Mouse (Mus musculus): ENCODE data around the gene Lsr. TPM values are rescaled to one million over a fixed set of nuclear protein-coding genes. Genes with fewer than 3 reads are reported as not detected.

Lsr gene
- 16.0 and 20.0 TPM in 2 replicates for polyA plus RNA-seq (2015; fragmentation: Nextera tagmentation; extraction: Ambion mirVana)

DNA sequence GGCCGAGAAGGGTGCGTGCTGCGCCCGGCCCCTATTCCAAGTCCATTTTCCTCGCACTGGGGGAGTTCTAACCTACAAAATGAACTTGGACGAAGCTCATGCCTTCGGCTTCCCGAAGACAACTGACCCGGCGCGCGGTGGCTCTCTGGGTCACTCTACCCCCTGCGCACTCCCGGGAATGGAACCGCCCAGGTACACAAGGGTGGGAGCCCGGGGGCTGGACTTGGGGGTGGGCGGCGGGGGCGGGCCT lies at the start of gene Lsr:
TSS of gene Lsr (minus strand) at position 214 of the 250 bp plus-strand sequence.
- under 1% methylated on average over 19 of the region's 19 CpGs for WGBS
- ATAC-seq (replicated peaks): peak; percentile 47
- H3K9ac ChIP-seq (replicated peaks): peak within 1 kb of the TSS; percentile 33

DNA sequence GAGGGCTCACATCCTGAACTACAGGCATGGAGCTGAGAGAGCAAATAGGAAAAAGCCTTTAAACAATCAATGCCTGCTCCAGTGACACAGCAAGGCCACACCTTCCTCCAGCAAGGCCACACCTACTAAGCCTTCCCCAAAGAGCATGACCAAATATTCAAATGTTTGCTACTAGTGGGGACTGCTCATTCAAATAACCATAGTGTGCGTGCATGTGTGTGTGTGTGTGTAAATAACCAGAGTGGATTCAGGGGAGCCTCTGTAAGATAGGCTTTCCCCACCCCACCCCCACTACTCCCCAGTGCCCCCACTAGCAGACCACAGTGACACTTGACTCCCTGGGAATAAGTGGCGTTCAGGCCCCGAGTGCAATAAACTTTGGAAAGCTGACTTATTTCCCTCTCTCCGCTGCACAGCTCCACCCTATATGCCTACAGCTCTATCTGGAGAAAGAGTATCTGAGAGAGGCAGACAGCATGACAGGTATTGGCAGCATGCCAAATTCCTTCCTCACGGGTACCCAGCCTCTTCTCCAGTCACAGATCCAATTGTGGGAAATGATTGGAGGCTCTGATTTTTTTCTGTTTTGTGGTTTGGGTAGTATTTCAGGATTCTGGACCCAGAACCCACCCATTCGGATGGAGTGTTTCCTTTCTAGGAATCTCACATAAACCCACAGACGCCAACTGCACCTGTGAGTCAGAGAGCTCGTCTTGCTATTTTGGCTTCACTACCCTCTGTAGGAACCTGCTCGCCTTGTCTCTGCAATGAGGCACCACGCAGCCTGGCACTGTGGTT lies 44.0 kb upstream of the Lsr start:
- ATAC-seq (replicated peaks): no peak; the same call in 1 of the 2 replicates
- WGBS: 48% methylated on average over 10 of the region's 10 CpGs
- H3K4me2 ChIP-seq (replicated peaks): no peak overlapping the region

More for the DNA sequence above, at the start of gene Lsr:
- Histone ChIP-seq H3K27ac (replicated peaks) (no peak within 1 kb of the TSS), H3K9me3 (no peaks in the 10 kb centered on the region), H3K36me3 (no peaks in the 10 kb centered on the region), H3K4me2 (replicated peaks) (peak within 1 kb of the TSS; percentile 63), H3K27me3 (peaks cover 11% of the 10 kb centered on the region), H3K4me1 (peaks cover 14% of the 10 kb centered on the region), H3K4me3 (peak within 1 kb of the TSS; percentile 38)

GRCm38 (mm10) chr7:31012971-31013370 lies 39.7 kb upstream of the Lsr start:
- Histone ChIP-seq H3K4me2 (replicated peaks) (no peak overlapping the region), H3K4me1 (peaks cover 8% of the 10 kb centered on the region; the same call in 1 of the 2 replicates), H3K36me3 (no peaks in the 10 kb centered on the region), H3K27me3 (no peaks in the 10 kb centered on the region), H3K4me3 (no peak overlapping the region), H3K9ac (replicated peaks) (no peak overlapping the region), H3K27ac (replicated peaks) (no peak overlapping the region), H3K9me3 (no peaks in the 10 kb centered on the region)
- WGBS: 85% methylated on average over 5 of the region's 5 CpGs
- ATAC-seq (replicated peaks): no peak

More for the DNA sequence above, 44.0 kb upstream of the Lsr start:
- Histone ChIP-seq H3K4me3 (no peak overlapping the region), H3K27ac (replicated peaks) (no peak overlapping the region), H3K4me1 (peaks cover 8% of the 10 kb centered on the region; the same call in 1 of the 2 replicates), H3K9me3 (no peaks in the 10 kb centered on the region), H3K27me3 (no peaks in the 10 kb centered on the region), H3K36me3 (no peaks in the 10 kb centered on the region), H3K9ac (replicated peaks) (no peak overlapping the region)

- H3K9me3 ChIP-seq: no peaks in the 10 kb centered on the region
- H3K9ac ChIP-seq (replicated peaks): no peak overlapping the region
- H3K27me3 ChIP-seq: no peaks in the 10 kb centered on the region
- no peak for ATAC-seq (replicated peaks)
- H3K36me3 ChIP-seq: no peaks in the 10 kb centered on the region
- no peaks in the 10 kb centered on the region for H3K4me1 ChIP-seq
- H3K4me3 ChIP-seq: no peak overlapping the region
- WGBS: 86% methylated on average over 3 of the region's 3 CpGs
- no peak overlapping the region for H3K27ac ChIP-seq (replicated peaks)
- no peak overlapping the region for H3K4me2 ChIP-seq (replicated peaks)
Observed at GRCm38 (mm10) chr7:31008889-31009288, 35.6 kb upstream of the Lsr start.

DNA sequence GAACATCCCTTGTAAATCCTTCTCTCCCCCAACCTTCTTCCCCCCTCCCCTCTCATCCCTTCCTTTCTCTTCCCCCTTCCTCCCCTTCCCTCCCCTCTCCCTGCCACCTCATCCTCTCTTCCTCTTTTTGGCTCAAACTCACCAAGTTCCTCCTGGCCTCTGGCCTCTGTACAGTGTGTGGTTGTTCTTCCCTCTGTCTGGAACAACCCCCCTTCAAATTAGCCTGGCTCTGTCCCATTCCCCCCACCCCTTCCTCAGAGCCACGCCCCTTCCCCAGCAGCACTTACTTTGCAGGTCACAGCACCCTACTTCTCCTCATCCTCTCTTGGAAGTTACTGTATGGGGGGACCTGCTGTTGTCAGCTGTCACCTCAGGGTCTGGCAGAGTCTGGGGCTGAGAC lies 34.9 kb upstream of the Lsr start:
- H3K27ac ChIP-seq (replicated peaks): no peak overlapping the region
- no peak overlapping the region for H3K9ac ChIP-seq (replicated peaks)
- ATAC-seq (replicated peaks): no peak
- H3K9me3 ChIP-seq: no peaks in the 10 kb centered on the region
- H3K4me3 ChIP-seq: no peak overlapping the region
- no peaks in the 10 kb centered on the region for H3K4me1 ChIP-seq
- no peak overlapping the region for H3K4me2 ChIP-seq (replicated peaks)
- H3K36me3 ChIP-seq: no peaks in the 10 kb centered on the region
- 79% methylated on average over 1 of the region's 1 CpGs for WGBS
- H3K27me3 ChIP-seq: no peaks in the 10 kb centered on the region

GRCm38 (mm10) chr7:31007775-31008174 lies 34.5 kb upstream of the Lsr start:
- no peaks in the 10 kb centered on the region for H3K4me1 ChIP-seq
- no peaks in the 10 kb centered on the region for H3K36me3 ChIP-seq
- H3K27me3 ChIP-seq: no peaks in the 10 kb centered on the region
- 81% methylated on average over 1 of the region's 1 CpGs for WGBS
- H3K4me2 ChIP-seq (replicated peaks): no peak overlapping the region
- H3K27ac ChIP-seq (replicated peaks): no peak overlapping the region
- H3K9ac ChIP-seq (replicated peaks): no peak overlapping the region
- no peak for ATAC-seq (replicated peaks)
- H3K9me3 ChIP-seq: no peaks in the 10 kb centered on the region
- H3K4me3 ChIP-seq: no peak overlapping the region

DNA sequence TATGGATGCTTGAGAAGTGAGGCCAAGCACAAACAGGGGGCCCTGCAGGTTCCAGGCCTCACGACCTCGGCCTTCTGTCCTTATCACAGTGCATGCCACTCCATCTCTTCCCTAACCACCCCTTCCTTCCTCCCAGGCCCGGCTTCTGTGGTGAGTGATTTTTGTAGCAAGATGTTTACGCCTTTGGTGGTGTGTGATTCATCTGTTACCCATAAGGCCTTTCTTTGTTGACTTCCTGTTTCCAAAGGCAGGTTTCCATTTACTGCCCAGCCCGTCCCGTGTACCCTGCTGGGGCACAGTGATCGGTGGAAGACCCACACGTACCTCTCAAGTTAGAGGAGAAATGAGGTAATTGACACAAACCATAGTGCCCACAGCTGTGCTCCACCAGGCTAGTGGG lies 29.4 kb upstream of the Lsr start:
- no peaks in the 10 kb centered on the region for H3K36me3 ChIP-seq
- no peaks in the 10 kb centered on the region for H3K4me1 ChIP-seq
- no peak overlapping the region for H3K4me3 ChIP-seq
- no peak for ATAC-seq (replicated peaks)
- no peak overlapping the region for H3K9ac ChIP-seq (replicated peaks)
- no peaks in the 10 kb centered on the region for H3K27me3 ChIP-seq
- H3K27ac ChIP-seq (replicated peaks): no peak overlapping the region
- WGBS: 80% methylated on average over 8 of the region's 8 CpGs
- H3K9me3 ChIP-seq: no peaks in the 10 kb centered on the region
- H3K4me2 ChIP-seq (replicated peaks): no peak overlapping the region

DNA sequence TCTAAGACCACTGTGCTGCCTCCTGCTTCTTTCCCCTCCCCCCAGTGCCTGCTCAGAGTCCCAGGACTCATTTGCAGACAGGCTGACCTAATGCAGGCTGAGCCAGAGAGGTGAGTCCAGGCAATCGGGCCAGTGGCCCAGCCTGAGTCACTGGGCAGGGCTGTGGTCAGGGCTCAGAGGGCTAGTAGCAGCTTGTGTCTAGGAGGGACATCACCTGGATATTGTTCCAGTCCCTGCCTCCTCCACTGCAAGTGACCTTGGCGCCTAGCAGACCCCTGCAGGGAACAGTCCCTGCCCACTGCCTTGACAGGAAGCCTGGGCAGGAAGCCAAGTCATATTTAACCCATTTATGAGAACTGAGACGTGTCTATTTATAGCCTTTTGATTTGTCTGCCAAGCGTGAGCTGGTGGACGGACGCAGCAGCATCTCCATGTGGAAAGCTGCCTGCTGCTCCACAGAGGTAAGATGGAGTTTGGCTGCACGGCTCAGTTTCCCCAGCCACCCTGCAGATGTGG lies 27.3 kb upstream of the Lsr start:
- H3K9me3 ChIP-seq: no peaks in the 10 kb centered on the region
- no peak overlapping the region for H3K27ac ChIP-seq (replicated peaks)
- no peaks in the 10 kb centered on the region for H3K27me3 ChIP-seq
- H3K4me3 ChIP-seq: no peak overlapping the region
- 41% methylated on average over 7 of the region's 7 CpGs for WGBS
- H3K4me1 ChIP-seq: no peaks in the 10 kb centered on the region
- H3K9ac ChIP-seq (replicated peaks): no peak overlapping the region
- H3K36me3 ChIP-seq: no peaks in the 10 kb centered on the region
- no peak overlapping the region for H3K4me2 ChIP-seq (replicated peaks)
- ATAC-seq (replicated peaks): no peak

GRCm38 (mm10) chr7:30996491-30996890 lies 23.2 kb upstream of the Lsr start:
- ATAC-seq (replicated peaks): no peak

DNA sequence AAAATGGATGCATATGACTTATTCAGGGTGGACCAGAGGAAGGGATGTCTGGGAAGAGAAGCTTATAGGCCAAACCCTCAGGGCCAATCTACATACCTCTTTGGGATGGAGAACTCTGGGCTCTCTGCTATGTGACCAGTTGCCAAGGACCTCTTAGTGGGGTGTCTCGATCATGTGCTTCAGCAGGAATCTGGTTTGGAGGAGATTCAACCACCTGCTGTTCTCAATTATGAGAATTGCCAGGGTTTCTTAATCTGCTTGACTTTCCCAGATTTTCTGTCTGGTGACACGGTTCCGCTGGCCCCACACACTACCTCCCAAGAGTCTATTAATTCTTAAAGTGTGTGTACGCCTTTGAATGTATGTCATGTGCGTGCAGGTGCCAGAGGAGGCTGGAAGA lies 20.7 kb upstream of the Lsr start:
- Histone ChIP-seq H3K9ac (replicated peaks) (no peak overlapping the region), H3K27ac (replicated peaks) (no peak overlapping the region), H3K27me3 (no peaks in the 10 kb centered on the region), H3K4me1 (no peaks in the 10 kb centered on the region), H3K4me3 (no peak overlapping the region), H3K9me3 (no peaks in the 10 kb centered on the region), H3K4me2 (replicated peaks) (no peak overlapping the region), H3K36me3 (no peaks in the 10 kb centered on the region)
- WGBS: 76% methylated on average over 5 of the region's 5 CpGs
- ATAC-seq (replicated peaks): no peak

More at GRCm38 (mm10) chr7:30996491-30996890, 23.2 kb upstream of the Lsr start:
- H3K27me3 ChIP-seq: no peaks in the 10 kb centered on the region
- H3K4me3 ChIP-seq: no peak overlapping the region
- 95% methylated on average over 2 of the region's 2 CpGs for WGBS
- no peak overlapping the region for H3K4me2 ChIP-seq (replicated peaks)
- H3K9me3 ChIP-seq: no peaks in the 10 kb centered on the region
- no peak overlapping the region for H3K27ac ChIP-seq (replicated peaks)
- H3K36me3 ChIP-seq: no peaks in the 10 kb centered on the region
- H3K9ac ChIP-seq (replicated peaks): no peak overlapping the region
- no peaks in the 10 kb centered on the region for H3K4me1 ChIP-seq

GRCm38 (mm10) chr7:30992148-30992547 lies 18.9 kb upstream of the Lsr start:
- no peaks in the 10 kb centered on the region for H3K4me1 ChIP-seq
- H3K27ac ChIP-seq (replicated peaks): no peak overlapping the region
- no peaks in the 10 kb centered on the region for H3K36me3 ChIP-seq
- no peak for ATAC-seq (replicated peaks)
- H3K9me3 ChIP-seq: no peaks in the 10 kb centered on the region
- H3K4me2 ChIP-seq (replicated peaks): no peak overlapping the region
- WGBS: 86% methylated on average over 5 of the region's 5 CpGs
- H3K4me3 ChIP-seq: no peak overlapping the region
- no peaks in the 10 kb centered on the region for H3K27me3 ChIP-seq
- H3K9ac ChIP-seq (replicated peaks): no peak overlapping the region

- Histone ChIP-seq H3K4me1 (no peaks in the 10 kb centered on the region), H3K4me3 (no peak overlapping the region), H3K9ac (replicated peaks) (no peak overlapping the region), H3K36me3 (no peaks in the 10 kb centered on the region), H3K27ac (replicated peaks) (no peak overlapping the region), H3K9me3 (no peaks in the 10 kb centered on the region), H3K27me3 (no peaks in the 10 kb centered on the region), H3K4me2 (replicated peaks) (no peak overlapping the region)
- WGBS: 93% methylated on average over 4 of the region's 4 CpGs
- ATAC-seq (replicated peaks): no peak
Observed at GRCm38 (mm10) chr7:30988519-30989162, 15.4 kb upstream of the Lsr start.

All from forebrain, embryonic 15.5 days (tissue).